Mouse (Mus musculus) limb, embryonic 13.5 days (tissue): Measurements from ENCODE around the gene Ahcyl2. TPM values are rescaled to one million over a fixed set of nuclear protein-coding genes. Genes with fewer than 3 reads are reported as not detected.

ENCODE experiments used
- ATAC-seq: fragments of 200-750 bp; cut with Nextera tagmentation; 2 replicates; pipeline ENCODE4 v1.8.0; 2017; ENCODE audit warnings: low read depth, moderate number of reproducible peaks, moderate TSS enrichment; ENCODE audit not compliant: low FRiP score
- H3K27ac ChIP-seq: fragments of 300-500 bp; sonication (generic); 2 replicates; pipeline ENCODE4 v1.5.1; 2015; ENCODE audit warnings: inconsistent platforms, mild to moderate bottlenecking, moderate library complexity
- H3K27me3 ChIP-seq: fragments of 300-500 bp; sonication (generic); 2 replicates; pipeline ENCODE4 v1.6.1; 2015; ENCODE audit warnings: mild to moderate bottlenecking, inconsistent platforms
- H3K36me3 ChIP-seq: fragments of 300-500 bp; sonication (generic); 2 replicates; pipeline ENCODE4 v1.6.1; 2015; ENCODE audit warnings: inconsistent platforms, mild to moderate bottlenecking, moderate library complexity
- H3K4me1 ChIP-seq: fragments of 300-500 bp; sonication (generic); 2 replicates; pipeline ENCODE4 v1.6.1; 2015; ENCODE audit warnings: inconsistent platforms
- H3K4me2 ChIP-seq: fragments of 300-500 bp; sonication (generic); replicated peaks from 2 replicates; pipeline ENCODE4 v1.6.1; 2015; ENCODE audit warnings: inconsistent platforms, mild to moderate bottlenecking, moderate library complexity
- H3K4me3 ChIP-seq: fragments of 300-500 bp; sonication (generic); 2 replicates; pipeline ENCODE4 v1.5.1; 2015; ENCODE audit warnings: moderate library complexity, mild to moderate bottlenecking, inconsistent platforms
- H3K9ac ChIP-seq: fragments of 300-500 bp; sonication (generic); 2 replicates; pipeline ENCODE4 v1.6.1; 2015; ENCODE audit warnings: mild to moderate bottlenecking, inconsistent platforms
- H3K9me3 ChIP-seq: fragments of 300-500 bp; sonication (generic); 2 replicates; pipeline ENCODE4 v1.6.1; 2016; ENCODE audit warnings: inconsistent platforms
- WGBS: fragments of 180-500 bp; shearing (Covaris S2); methylation state at CpG from one replicate; pipeline ENCODE4 v1.1.7; 2015; 5-methylcytosine and 5-hydroxymethylcytosine counted together
- polyA plus RNA-seq: library from polyadenylated mRNA; unstranded; fragments of >200 nt; fragmentation: Nextera tagmentation; extraction: Ambion mirVana; gene quantifications from 2 replicates; pipeline ENCODE4 v1.2.1, GENCODE M21; 2015

Ahcyl2 gene
- polyA plus RNA-seq, 1 experiment from 2014 or later, result 20.2 TPM

- Histone ChIP-seq H3K27me3 (no peaks in the 10 kb centered on the region), H3K4me1 (0 out of 2 replicates have a peak, but pooled peaks cover 8% of the 10 kb centered on the region), H3K36me3 (peaks cover 15% of the 10 kb centered on the region), H3K9ac (no peak overlapping the region), H3K27ac (no peak overlapping the region), H3K4me3 (no peak overlapping the region), H3K4me2 (no peak overlapping the region), H3K9me3 (no peaks in the 10 kb centered on the region)
- ATAC-seq, result no peak
- 80% methylated on average over 9 of the region's 9 CpGs for WGBS
Observed at GRCm38 (mm10) chr6:29866935-29867724, 99.3 kb downstream of the Ahcyl2 start.

- no peak overlapping the region for H3K27ac ChIP-seq
- no peak for ATAC-seq
Observed at GRCm38 (mm10) chr6:29868341-29868895, 100.6 kb downstream of the Ahcyl2 start.

GRCm38 (mm10) chr6:29873654-29874053 is 105.8 kb downstream of the Ahcyl2 start:
- no peak overlapping the region for H3K27ac ChIP-seq
- no peak overlapping the region for H3K9ac ChIP-seq
- H3K9me3 ChIP-seq, result no peaks in the 10 kb centered on the region
- peaks cover 21% of the 10 kb centered on the region for H3K36me3 ChIP-seq
- no peak overlapping the region for H3K4me2 ChIP-seq
- H3K4me1 ChIP-seq, result 0 out of 2 replicates have a peak, but pooled peaks cover 5% of the 10 kb centered on the region
- ATAC-seq, result no peak
- H3K27me3 ChIP-seq, result no peaks in the 10 kb centered on the region
- H3K4me3 ChIP-seq, result no peak overlapping the region
- WGBS, result 83% methylated on average over 2 of the region's 2 CpGs

More at GRCm38 (mm10) chr6:29868341-29868895, 100.6 kb downstream of the Ahcyl2 start:
- peaks cover 12% of the 10 kb centered on the region for H3K36me3 ChIP-seq
- no peaks in the 10 kb centered on the region for H3K27me3 ChIP-seq
- WGBS, result 50% methylated on average over 2 of the region's 2 CpGs
- H3K4me2 ChIP-seq, result no peak overlapping the region
- no peak overlapping the region for H3K9ac ChIP-seq
- H3K9me3 ChIP-seq, result no peaks in the 10 kb centered on the region
- no peak overlapping the region for H3K4me3 ChIP-seq
- H3K4me1 ChIP-seq, result 0 out of 2 replicates have a peak, but pooled peaks cover 8% of the 10 kb centered on the region

GRCm38 (mm10) chr6:29875576-29875975 is 107.8 kb downstream of the Ahcyl2 start:
- ATAC-seq, result no peak
- Histone ChIP-seq H3K4me1 (no peaks in the 10 kb centered on the region), H3K27ac (no peak overlapping the region), H3K4me2 (no peak overlapping the region), H3K9ac (no peak overlapping the region), H3K27me3 (no peaks in the 10 kb centered on the region), H3K36me3 (peaks cover 36% of the 10 kb centered on the region), H3K4me3 (no peak overlapping the region), H3K9me3 (no peaks in the 10 kb centered on the region)
- 83% methylated on average over 5 of the region's 5 CpGs for WGBS

- H3K9me3 ChIP-seq, result no peaks in the 10 kb centered on the region
- no peak for ATAC-seq
- no peak overlapping the region for H3K4me3 ChIP-seq
- H3K9ac ChIP-seq, result no peak overlapping the region
- WGBS, result 85% methylated on average over 4 of the region's 4 CpGs
- no peak overlapping the region for H3K4me2 ChIP-seq
- no peak overlapping the region for H3K27ac ChIP-seq
- H3K27me3 ChIP-seq, result no peaks in the 10 kb centered on the region
- peaks cover 4% of the 10 kb centered on the region; the same call in 1 of the 2 replicates for H3K4me1 ChIP-seq
- peaks cover 33% of the 10 kb centered on the region for H3K36me3 ChIP-seq
Observed at GRCm38 (mm10) chr6:29876782-29877181, 109.0 kb downstream of the Ahcyl2 start.

- Histone ChIP-seq H3K4me1 (peaks cover 8% of the 10 kb centered on the region; the same call in 1 of the 2 replicates), H3K36me3 (peaks cover 36% of the 10 kb centered on the region), H3K9ac (no peak overlapping the region), H3K27me3 (no peaks in the 10 kb centered on the region), H3K27ac (no peak overlapping the region), H3K9me3 (no peaks in the 10 kb centered on the region), H3K4me2 (no peak overlapping the region), H3K4me3 (no peak overlapping the region)
- no peak for ATAC-seq
Observed at GRCm38 (mm10) chr6:29879579-29879978, 111.8 kb downstream of the Ahcyl2 start.

GRCm38 (mm10) chr6:29880796-29881195 is 113.0 kb downstream of the Ahcyl2 start:
- Histone ChIP-seq H3K4me1 (peaks cover 8% of the 10 kb centered on the region; the same call in 1 of the 2 replicates), H3K27me3 (no peaks in the 10 kb centered on the region), H3K36me3 (peaks cover 38% of the 10 kb centered on the region), H3K9me3 (no peaks in the 10 kb centered on the region), H3K4me2 (no peak overlapping the region), H3K27ac (no peak overlapping the region), H3K4me3 (no peak overlapping the region), H3K9ac (no peak overlapping the region)
- 91% methylated on average over 3 of the region's 3 CpGs for WGBS
- no peak for ATAC-seq

- H3K36me3 ChIP-seq, result peaks cover 43% of the 10 kb centered on the region
- H3K9me3 ChIP-seq, result no peaks in the 10 kb centered on the region
- peaks cover 8% of the 10 kb centered on the region; the same call in 1 of the 2 replicates for H3K4me1 ChIP-seq
- peak overlapping the region; percentile 10; the same call in 1 of the 2 replicates for H3K27ac ChIP-seq
- H3K9ac ChIP-seq, result no peak overlapping the region
- WGBS, result 48% methylated on average over 2 of the region's 2 CpGs
- no peak overlapping the region for H3K4me2 ChIP-seq
- no peak for ATAC-seq
- H3K4me3 ChIP-seq, result no peak overlapping the region
- no peaks in the 10 kb centered on the region for H3K27me3 ChIP-seq
Observed at GRCm38 (mm10) chr6:29881936-29882335, 114.1 kb downstream of the Ahcyl2 start.

- Histone ChIP-seq H3K27ac (no peak overlapping the region), H3K27me3 (no peaks in the 10 kb centered on the region), H3K4me2 (no peak overlapping the region), H3K9ac (no peak overlapping the region), H3K9me3 (no peaks in the 10 kb centered on the region), H3K4me1 (peaks cover 8% of the 10 kb centered on the region; the same call in 1 of the 2 replicates), H3K4me3 (no peak overlapping the region), H3K36me3 (peaks cover 43% of the 10 kb centered on the region)
- no peak for ATAC-seq
- 85% methylated on average over 6 of the region's 6 CpGs for WGBS
Observed at GRCm38 (mm10) chr6:29882870-29883269, 115.1 kb downstream of the Ahcyl2 start.

- Histone ChIP-seq H3K27ac (no peak overlapping the region), H3K27me3 (no peaks in the 10 kb centered on the region), H3K9ac (no peak overlapping the region), H3K4me2 (no peak overlapping the region), H3K4me3 (no peak overlapping the region), H3K4me1 (no peaks in the 10 kb centered on the region), H3K36me3 (peaks cover 35% of the 10 kb centered on the region), H3K9me3 (no peaks in the 10 kb centered on the region)
- no peak for ATAC-seq
- 79% methylated on average over 11 of the region's 11 CpGs for WGBS
Observed at GRCm38 (mm10) chr6:29891151-29891550, 123.3 kb downstream of the Ahcyl2 start.

GRCm38 (mm10) chr6:29896976-29897375 is 129.2 kb downstream of the Ahcyl2 start:
- no peaks in the 10 kb centered on the region for H3K4me1 ChIP-seq
- no peak overlapping the region for H3K27ac ChIP-seq
- peaks cover 37% of the 10 kb centered on the region for H3K36me3 ChIP-seq
- no peak overlapping the region for H3K9ac ChIP-seq
- no peaks in the 10 kb centered on the region for H3K27me3 ChIP-seq
- H3K4me2 ChIP-seq, result no peak overlapping the region
- WGBS, result 87% methylated on average over 3 of the region's 3 CpGs
- H3K9me3 ChIP-seq, result no peaks in the 10 kb centered on the region
- no peak for ATAC-seq
- no peak overlapping the region for H3K4me3 ChIP-seq

- H3K9me3 ChIP-seq, result no peaks in the 10 kb centered on the region
- H3K27me3 ChIP-seq, result no peaks in the 10 kb centered on the region
- WGBS, result 100% methylated on average over 1 of the region's 1 CpGs
- ATAC-seq, result no peak
- no peak overlapping the region for H3K4me2 ChIP-seq
- no peak overlapping the region for H3K9ac ChIP-seq
- peaks cover 50% of the 10 kb centered on the region for H3K36me3 ChIP-seq
- no peak overlapping the region for H3K27ac ChIP-seq
- no peak overlapping the region for H3K4me3 ChIP-seq
- H3K4me1 ChIP-seq, result no peaks in the 10 kb centered on the region
Observed at GRCm38 (mm10) chr6:29901450-29901849, 133.6 kb downstream of the Ahcyl2 start.
